Mouse (Mus musculus) lung, adult 2 months (tissue): Measurements from ENCODE around the gene Slc25a21. TPM values are rescaled to one million over a fixed set of nuclear protein-coding genes. Genes with fewer than 3 reads are reported as not detected.

Experiments used
- DNase-seq: peaks from one replicate; pipeline ENCODE4 v3.0.0; 2022
- H3K4me1 ChIP-seq: fragments of 200-500 bp; 2 replicates; pipeline ENCODE4 v1.6.1; 2011; ENCODE audit warnings: low read length; ENCODE audit not compliant: control insufficient read depth, insufficient read depth
- H3K4me3 ChIP-seq: fragments of 200-500 bp; replicated peaks from 2 replicates; pipeline ENCODE3; 2011; ENCODE audit warnings: low read depth, mild to moderate bottlenecking, control low read depth, low read length; ENCODE audit errors: extremely low read depth
- CTCF ChIP-seq: fragments of 200-500 bp; IDR thresholded peaks from 2 replicates; pipeline ENCODE4 v1.5.1; 2011; ENCODE audit warnings: mild to moderate bottlenecking, low read length, control low read depth; ENCODE audit not compliant: insufficient read depth
- POLR2A ChIP-seq: fragments of 200-500 bp; IDR thresholded peaks from 2 replicates; pipeline ENCODE4 v1.6.1; 2011; ENCODE audit warnings: low read depth, mild to moderate bottlenecking, control low read depth, low read length, borderline replicate concordance; ENCODE audit errors: extremely low read depth
- WGBS: fragments of 180-500 bp; shearing (Covaris S2); methylation state at CpG from one replicate; pipeline ENCODE4 v1.1.7; 2018; 5-methylcytosine and 5-hydroxymethylcytosine counted together
- polyA plus RNA-seq: library from polyadenylated mRNA; depleted of rRNA; stranded (reverse); fragments of >200 nt; gene quantifications from 2 replicates; pipeline ENCODE4 v1.2.3, GENCODE M21; 2012

Slc25a21 gene
- polyA plus RNA-seq, 1 experiment: 0.04 TPM

DNA sequence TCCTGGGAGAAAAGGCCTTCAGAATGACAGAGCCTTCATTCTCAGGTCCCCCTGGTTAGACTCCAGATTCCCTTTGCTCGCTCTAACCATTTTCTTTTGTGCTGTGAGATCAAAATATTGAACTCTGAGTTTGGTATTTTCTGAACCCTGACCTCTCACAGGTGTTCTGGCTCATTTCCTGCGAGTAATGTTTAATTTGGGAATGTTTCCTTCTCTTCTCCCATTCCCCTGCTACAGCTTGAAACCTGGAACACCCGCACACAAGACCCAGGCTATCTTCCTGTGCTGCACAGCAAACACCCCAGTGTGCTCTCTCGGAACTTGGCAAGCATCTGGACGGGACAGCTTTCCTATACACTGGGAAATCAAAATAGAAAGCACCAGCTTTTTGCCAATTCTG, 290.8 kb downstream of the Slc25a21 start:
- DNase-seq: no peak
- WGBS: 55% methylated on average over 5 of the region's 5 CpGs
- no peak overlapping the region for H3K4me3 ChIP-seq
- TF ChIP-seq CTCF (no peak), POLR2A (no peak)
- no peaks in the 10 kb centered on the region for H3K4me1 ChIP-seq

GRCm38 (mm10) chr12:56905652-56906305, 291.5 kb downstream of the Slc25a21 start:
- no peak for DNase-seq

GRCm38 (mm10) chr12:56905222-56905621, 292.1 kb downstream of the Slc25a21 start:
- TF ChIP-seq CTCF: no peak
- no peak for TF ChIP-seq POLR2A
- 56% methylated on average over 7 of the region's 7 CpGs for WGBS

More at GRCm38 (mm10) chr12:56905652-56906305, 291.5 kb downstream of the Slc25a21 start:
- Histone ChIP-seq H3K4me3 (no peak overlapping the region), H3K4me1 (no peaks in the 10 kb centered on the region)
- no peak for TF ChIP-seq CTCF
- TF ChIP-seq POLR2A: no peak
- WGBS: 37% methylated on average over 9 of the region's 9 CpGs

DNA sequence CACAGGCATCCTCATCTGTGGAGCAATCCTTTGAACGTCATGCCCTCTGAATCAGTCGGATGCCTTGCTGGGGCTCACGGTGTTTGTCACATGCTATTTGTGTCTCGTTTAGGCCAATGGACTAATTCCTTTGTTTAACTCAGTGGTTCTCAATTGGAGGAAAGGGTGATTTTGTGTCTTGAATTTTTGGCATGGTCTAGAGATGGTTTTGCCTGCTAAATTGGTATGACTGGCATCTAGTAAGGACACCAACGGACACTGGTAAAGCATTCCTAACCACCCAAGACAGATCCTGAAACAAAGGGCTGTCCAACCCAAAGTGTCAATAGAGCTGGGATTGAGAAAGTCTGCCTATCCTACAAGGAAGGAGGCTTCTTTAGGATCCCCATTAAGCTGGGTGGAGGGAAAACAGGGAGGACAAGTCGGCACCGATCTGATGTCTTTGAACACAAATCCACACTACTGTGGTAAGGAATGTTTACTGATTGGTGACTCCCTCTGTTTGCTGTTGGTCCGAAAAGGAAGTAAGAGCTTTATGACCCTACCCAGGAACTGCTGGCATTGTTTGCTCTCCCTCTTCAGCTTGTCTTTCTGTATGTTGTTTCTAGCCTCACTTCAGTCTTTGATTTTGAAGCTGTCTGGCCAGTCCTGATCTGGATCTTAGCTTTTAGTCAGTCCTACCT, 294.4 kb downstream of the Slc25a21 start:
- TF ChIP-seq POLR2A: no peak
- TF ChIP-seq CTCF: no peak
- Histone ChIP-seq H3K4me3 (no peak overlapping the region), H3K4me1 (no peaks in the 10 kb centered on the region)
- 67% methylated on average over 8 of the region's 8 CpGs for WGBS
- no peak for DNase-seq

More at GRCm38 (mm10) chr12:56905222-56905621, 292.1 kb downstream of the Slc25a21 start:
- DNase-seq: no peak
- no peak overlapping the region for H3K4me3 ChIP-seq
- no peaks in the 10 kb centered on the region for H3K4me1 ChIP-seq

- TF ChIP-seq POLR2A (no peak), CTCF (no peak)
- WGBS: 73% methylated on average over 8 of the region's 8 CpGs
- DNase-seq: no peak
Observed at GRCm38 (mm10) chr12:56897976-56898375, 299.3 kb downstream of the Slc25a21 start.

GRCm38 (mm10) chr12:56897221-56897937, 299.9 kb downstream of the Slc25a21 start:
- TF ChIP-seq CTCF: no peak
- TF ChIP-seq POLR2A: no peak
- WGBS: 77% methylated on average over 8 of the region's 8 CpGs
- H3K4me1 ChIP-seq: no peaks in the 10 kb centered on the region
- no peak overlapping the region for H3K4me3 ChIP-seq
- DNase-seq: no peak

More at GRCm38 (mm10) chr12:56897976-56898375, 299.3 kb downstream of the Slc25a21 start:
- Histone ChIP-seq H3K4me1 (no peaks in the 10 kb centered on the region), H3K4me3 (no peak overlapping the region)

DNA sequence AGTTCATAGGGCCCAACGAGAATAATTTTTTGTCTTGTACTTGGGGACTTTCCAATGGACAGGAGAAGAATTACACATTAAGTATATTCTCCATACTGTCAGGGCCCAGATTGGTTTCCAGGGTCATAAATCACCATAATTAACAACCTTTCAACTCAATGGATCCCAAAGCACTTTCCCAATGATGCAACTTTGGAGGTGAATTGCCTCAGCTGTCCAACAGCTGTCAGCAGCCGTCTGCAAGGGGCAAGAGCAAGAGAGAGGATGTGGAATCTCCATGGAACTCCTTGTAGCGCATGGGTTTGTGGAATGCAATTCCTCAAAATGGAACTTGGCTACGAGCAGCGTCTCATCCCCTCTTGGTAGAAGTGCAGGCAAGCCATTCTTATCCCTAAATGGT, 302.3 kb downstream of the Slc25a21 start:
- no peak for DNase-seq
- TF ChIP-seq POLR2A: no peak
- TF ChIP-seq CTCF: no peak
- no peak overlapping the region for H3K4me3 ChIP-seq
- WGBS: 60% methylated on average over 5 of the region's 5 CpGs
- H3K4me1 ChIP-seq: no peaks in the 10 kb centered on the region

DNA sequence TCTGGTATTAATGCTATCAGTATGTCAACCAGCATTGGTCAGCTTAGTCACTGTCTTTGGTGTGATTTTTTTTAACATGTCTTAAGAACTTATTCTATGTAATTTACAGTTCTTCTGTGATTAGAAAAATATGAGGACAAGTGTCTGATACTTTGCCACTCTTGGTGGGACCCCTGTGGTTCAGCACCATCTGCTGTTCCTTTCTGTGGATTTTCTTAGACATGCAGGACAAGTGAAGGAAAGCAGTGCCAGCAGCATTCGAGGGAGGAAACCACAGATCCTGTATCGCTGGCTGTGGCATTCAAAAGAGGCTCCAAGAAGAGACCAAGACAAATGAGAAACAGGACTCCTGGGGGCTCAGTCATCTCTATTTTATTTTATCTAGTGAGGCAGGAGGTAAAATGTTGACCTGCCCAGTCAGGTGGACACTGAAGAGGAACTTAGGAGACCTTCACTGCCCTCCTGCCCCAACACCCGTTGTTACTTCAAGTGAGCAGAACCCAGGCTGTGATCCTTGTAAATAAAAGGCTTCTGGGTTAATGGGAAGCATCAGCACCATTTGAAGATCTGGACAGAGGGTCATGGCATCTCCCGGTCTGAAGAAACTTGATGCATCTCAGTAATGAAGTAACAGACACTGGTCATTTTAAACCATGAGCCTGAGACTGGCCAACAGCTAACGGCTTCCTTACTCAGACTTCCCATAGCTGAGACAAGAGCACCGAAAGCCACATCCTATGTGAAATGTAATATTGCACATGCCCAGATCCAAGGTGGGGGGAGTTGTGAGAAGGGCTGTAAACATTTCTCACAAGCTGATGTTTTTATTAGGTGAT, 306.2 kb downstream of the Slc25a21 start:
- 60% methylated on average over 6 of the region's 6 CpGs for WGBS
- TF ChIP-seq CTCF (no peak), POLR2A (no peak)
- Histone ChIP-seq H3K4me3 (no peak overlapping the region), H3K4me1 (no peaks in the 10 kb centered on the region)
- DNase-seq: no peak

DNA sequence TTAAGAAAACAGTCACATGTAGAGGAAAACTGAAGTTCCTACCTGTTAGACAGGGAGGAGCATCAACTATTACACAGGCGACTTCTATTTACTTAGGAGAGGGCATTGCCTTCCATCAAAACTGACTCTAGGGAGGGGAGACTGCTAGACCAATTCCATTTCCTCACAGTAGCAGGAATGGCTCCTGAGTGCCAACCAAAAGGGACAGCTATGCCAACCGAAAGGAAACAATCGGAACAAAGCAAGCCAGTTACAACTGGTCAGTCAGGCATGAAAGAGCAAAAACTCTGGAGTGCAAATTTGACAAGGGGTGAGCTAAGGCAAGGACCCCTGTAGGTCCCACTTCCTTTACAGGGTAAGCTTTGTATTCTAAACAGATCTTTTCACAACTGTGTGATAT, 319.5 kb downstream of the Slc25a21 start:
- no peak for DNase-seq
- WGBS: 66% methylated on average over 3 of the region's 3 CpGs
- Histone ChIP-seq H3K4me3 (no peak overlapping the region), H3K4me1 (no peaks in the 10 kb centered on the region)
- no peak for TF ChIP-seq POLR2A
- no peak for TF ChIP-seq CTCF
